Mouse (Mus musculus) C2C12 (cell line): ENCODE measurements around the gene Cops6.

Experiments
- CEBPB ChIP-seq: IDR thresholded peaks from one replicate; pipeline ENCODE4 v1.6.1; 2011; ENCODE audit warnings: low read depth, mild to moderate bottlenecking, control low read depth, moderate library complexity
- CTCF ChIP-seq: IDR thresholded peaks from one replicate; pipeline ENCODE4 v1.5.1; 2011; ENCODE audit not compliant: control insufficient read depth, insufficient read depth, insufficient read length
- MAX ChIP-seq: IDR thresholded peaks from one replicate; pipeline ENCODE4 v1.6.1; 2011; ENCODE audit warnings: mild to moderate bottlenecking, control low read depth

DNA sequence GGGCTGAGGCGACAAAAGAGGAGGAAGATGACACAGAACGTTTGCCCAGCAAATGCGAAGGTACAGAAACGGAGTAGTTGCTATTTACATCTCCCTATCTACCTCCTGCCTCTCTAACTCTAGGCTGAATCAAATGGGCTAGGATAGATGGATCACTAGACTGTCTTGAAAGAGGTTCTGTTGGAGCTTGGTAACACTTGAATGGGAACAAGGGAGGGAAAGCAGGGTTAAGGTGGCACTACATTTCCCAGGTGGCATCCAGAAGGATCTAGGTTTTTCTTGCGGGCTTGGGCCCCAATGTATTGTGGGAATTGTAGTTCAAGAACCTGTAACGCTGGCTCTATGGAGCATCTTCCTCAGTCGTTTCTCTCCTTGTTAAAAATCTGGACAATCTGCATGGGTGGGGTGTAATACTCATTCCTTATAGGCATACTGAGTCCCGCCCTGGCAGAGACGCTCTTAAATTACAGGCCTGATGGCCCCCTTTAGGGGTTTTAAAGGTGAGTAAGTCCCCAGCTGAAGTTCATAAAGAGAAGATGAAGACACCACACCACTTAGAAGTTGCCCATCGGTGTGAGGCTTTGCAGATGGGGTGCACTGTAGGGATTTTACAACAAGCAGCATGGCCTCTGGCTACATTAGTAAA is 26.9 kb downstream of the Cops6 start:
- no peak for TF ChIP-seq CTCF
- TF ChIP-seq MAX = no peak
- no peak for TF ChIP-seq CEBPB
